Mouse (Mus musculus) olfactory bulb, adult 2 months (tissue): ENCODE measurements around the gene Dock2.

Experiments
- CTCF ChIP-seq: fragments of 200-500 bp; IDR thresholded peaks from 2 replicates; pipeline ENCODE4 v1.5.1; 2012; ENCODE audit warnings: low read depth, mild to moderate bottlenecking, low read length, moderate library complexity; ENCODE audit not compliant: insufficient read depth
- POLR2A ChIP-seq: fragments of 200-500 bp; IDR thresholded peaks from 2 replicates; pipeline ENCODE4 v1.6.1; 2012; ENCODE audit warnings: mild to moderate bottlenecking, low read depth, low read length, moderate library complexity; ENCODE audit not compliant: insufficient read depth

DNA sequence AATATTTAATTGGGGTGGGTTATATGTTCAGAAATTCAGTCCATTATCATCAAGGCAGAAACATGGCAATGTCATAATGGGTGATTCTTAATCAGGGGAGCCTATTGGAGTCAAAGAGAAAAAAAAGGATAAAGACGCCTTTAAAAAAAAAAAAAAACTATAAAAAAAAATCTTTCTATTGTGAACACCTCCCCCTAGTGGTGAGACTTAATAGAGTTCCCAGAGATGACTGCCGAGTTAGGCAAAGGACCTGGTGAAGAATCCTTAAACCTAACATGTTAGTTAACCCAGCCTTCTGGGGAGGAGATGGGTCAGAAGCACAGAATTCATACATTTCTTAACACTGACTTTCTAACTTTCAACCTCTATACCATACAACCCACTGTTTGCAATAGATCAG, 31.1 kb upstream of the Dock2 start:
- TF ChIP-seq POLR2A (no peak), CTCF (no peak)
